Mouse (Mus musculus) heart, adult 18-20 months (tissue): ENCODE data around the gene D6Ertd527e. TPM values are rescaled to one million over a fixed set of nuclear protein-coding genes. Genes with fewer than 3 reads are reported as not detected.

Source experiments
- DNase-seq, 2 experiments: peaks; one replicate each; pipeline ENCODE4 v3.0.0; 2021 to 2022; ENCODE audit warnings: mixed read lengths in 1 of 2
- total RNA-seq, 2 experiments: library from RNA; stranded (reverse); gene quantifications; 2 replicates each; pipeline ENCODE4 v1.2.3; 2021

Gene D6Ertd527e
- total RNA-seq, 2 experiments from 2014 or later, result not detected

GRCm38 (mm10) chr6:87151427-87151826 lies 46.9 kb downstream of the D6Ertd527e start:
- no peak for DNase-seq

DNA sequence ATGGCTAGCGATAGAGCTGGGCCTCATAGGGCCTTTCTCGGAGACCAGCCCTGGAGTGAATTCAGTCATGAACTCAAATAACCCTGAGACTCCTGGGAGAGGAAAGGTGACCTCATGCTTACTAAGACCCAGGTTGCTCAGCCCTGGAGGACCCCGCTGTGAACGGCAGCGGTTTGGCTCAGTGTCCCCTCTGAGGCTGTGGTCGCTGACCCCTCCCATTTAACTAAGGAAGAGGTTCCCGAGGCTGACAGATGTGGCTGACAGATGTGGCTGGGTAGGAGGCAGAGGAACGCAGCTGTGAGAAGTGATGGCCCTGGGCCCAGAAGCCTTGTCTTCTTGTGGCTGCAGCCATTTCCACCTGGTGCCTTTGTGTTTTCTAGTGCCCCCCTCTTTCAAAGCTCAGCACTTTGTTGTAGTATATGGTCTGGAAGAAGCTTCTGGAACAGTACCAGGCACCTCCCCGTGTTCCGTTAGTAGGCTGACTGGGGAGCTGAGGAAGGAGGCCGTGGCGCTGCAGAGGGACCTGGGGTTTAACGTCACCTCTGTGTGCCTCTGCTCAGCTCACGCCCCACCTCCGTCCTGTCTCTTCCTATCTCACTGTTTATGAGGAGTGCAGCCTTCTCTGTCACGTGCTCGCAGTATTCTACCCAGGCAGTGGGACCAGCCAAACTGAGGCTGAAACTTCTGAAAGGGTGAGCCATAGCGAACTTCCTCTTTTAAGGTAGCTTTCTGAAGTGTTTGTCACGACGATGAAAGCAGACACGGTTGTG lies 48.1 kb downstream of the D6Ertd527e start:
- DNase-seq, result peak; percentile 50 to 61

- no peak for DNase-seq
Measured at GRCm38 (mm10) chr6:87153231-87153580, 48.7 kb downstream of the D6Ertd527e start.

GRCm38 (mm10) chr6:87153836-87154235 lies 49.3 kb downstream of the D6Ertd527e start:
- no peak for DNase-seq

- DNase-seq, result no peak
Measured at GRCm38 (mm10) chr6:87158062-87158623, 53.6 kb downstream of the D6Ertd527e start.

- DNase-seq, result no peak
Measured at GRCm38 (mm10) chr6:87160196-87160595, 55.6 kb downstream of the D6Ertd527e start.

DNA sequence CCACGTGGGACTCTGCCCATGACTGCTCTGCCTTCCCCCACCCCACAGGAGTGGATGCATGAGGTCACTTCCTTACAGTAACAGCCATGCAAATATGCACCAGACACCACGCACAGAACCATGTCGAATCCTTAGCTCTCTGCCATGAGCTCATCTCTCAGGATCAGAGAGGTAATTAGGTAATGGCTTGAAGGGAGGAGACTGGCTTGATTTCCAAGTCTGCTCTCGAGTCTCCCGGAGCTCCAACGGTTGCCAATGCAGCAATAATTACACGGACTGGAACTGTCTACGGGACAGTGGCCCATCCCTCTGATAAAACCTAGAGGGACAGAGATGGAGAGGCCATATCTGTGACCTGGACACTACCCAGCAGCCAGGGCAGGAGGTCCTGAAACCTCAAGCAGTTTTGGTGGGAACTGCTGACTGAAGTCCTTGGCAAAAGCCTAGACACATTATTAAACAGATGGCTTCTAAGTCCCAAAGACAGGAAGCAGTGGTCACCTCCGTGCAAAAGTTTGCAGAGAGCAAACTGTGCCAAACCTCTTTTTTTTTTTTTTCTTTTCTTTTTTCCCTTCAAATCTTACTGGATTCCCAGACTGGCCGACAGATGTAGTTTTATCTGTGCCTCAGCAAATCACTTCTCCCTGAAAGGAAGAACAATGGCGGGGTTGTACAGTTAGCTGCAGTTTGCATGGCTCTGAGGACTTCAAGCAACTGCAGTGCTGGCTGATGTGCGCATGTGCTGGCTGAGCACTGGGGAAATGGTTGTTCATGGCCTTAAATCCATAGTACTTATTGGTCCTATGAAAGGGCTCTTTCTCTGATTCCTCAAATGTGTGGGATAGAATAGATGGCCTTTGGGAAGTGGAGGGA lies 57.1 kb downstream of the D6Ertd527e start:
- DNase-seq, result peak in 1 of 2 experiments; percentile 43

Other genes starting within 250 kb of the D6Ertd527e start
- gene Nfu1, start 95.5 kb upstream of the D6Ertd527e start, total RNA-seq, result 10 to 100 TPM; 78.6 to 80.5 TPM
- 10 to 100 TPM; 16.9 to 20.8 TPM for gene Gfpt1, start 61.9 kb upstream of the D6Ertd527e start, total RNA-seq
- gene Antxr1, start 231.1 kb downstream of the D6Ertd527e start, total RNA-seq, result 1 to 10 TPM; 6.5 to 7.6 TPM
- not detected for gene Gkn1, start 246.2 kb downstream of the D6Ertd527e start, total RNA-seq